ENCODE assay signal across 14 mouse cellular contexts in genomic region chr7:136581896-136582295, GRCm38 (mm10).
DNase-seq lines count a peak whose midpoint lies in the region; ATAC-seq lines count a peak whose summit lies in the region.
"Had no signal": no experiment of that assay in that cellular context is flagged by ENCODE, and none has a peak within 500 bp of the region (broad histone marks: within the 10 kb centered on the region; RNA-seq: fewer than 3 reads in every experiment).

No protein-coding gene starts in this region.

- no peaks in the 10 kb centered on the region for H3K9me3 ChIP-seq in forebrain, embryonic 11.5 days (ENCODE audit: control insufficient read depth, low read length)
- 0 out of 2 replicates have a peak, but pooled peaks cover 2% of the 10 kb centered on the region for H3K9me3 ChIP-seq in forebrain, embryonic 12.5 days

- H3K36me3 ChIP-seq in forebrain, embryonic 11.5 days (ENCODE audit: control insufficient read depth, insufficient read depth, low read length), result no peaks in the 10 kb centered on the region
- no peaks in the 10 kb centered on the region for H3K36me3 ChIP-seq in forebrain, embryonic 12.5 days (replicated peaks)

- no peak overlapping the region for H3K4me2 ChIP-seq in forebrain, embryonic 11.5 days (ENCODE audit: low read depth, low read length, severe bottlenecking)
- no peak overlapping the region for H3K4me2 ChIP-seq in forebrain, embryonic 12.5 days
- H3K4me2 ChIP-seq: midbrain, embryonic 11.5 days had no signal

- H3K27ac ChIP-seq in forebrain, embryonic 11.5 days (ENCODE audit: low read depth, low read length), result no peak overlapping the region
- no peak overlapping the region for H3K27ac ChIP-seq in forebrain, embryonic 12.5 days

- no peak for ATAC-seq in forebrain, embryonic 11.5 days (replicated peaks; ENCODE audit: low FRiP score)
- ATAC-seq in forebrain, embryonic 12.5 days (ENCODE audit: low FRiP score), result no peak
- ATAC-seq in megakaryocyte progenitor cell, adult 5-6 weeks (replicated peaks; ENCODE audit: poor library complexity), result peak; percentile 90
- ATAC-seq: liver, postnatal 0 days had no signal

- no peak overlapping the region for H3K9ac ChIP-seq in forebrain, embryonic 11.5 days (ENCODE audit: low read length)
- H3K9ac ChIP-seq in forebrain, embryonic 12.5 days, result no peak overlapping the region
- H3K9ac ChIP-seq: liver, postnatal 0 days had no signal

- DNase-seq in forebrain, embryonic 11.5 days (ENCODE audit: low spot score), result peak; percentile 54
- peak; percentile 7 to 21 for DNase-seq in left cerebral cortex, postnatal 25 days (ENCODE audit: low spot score in 2 of 2)
- DNase-seq in left cerebral cortex, postnatal 4 days, result no peak
- peak; percentile 44 for DNase-seq in embryo, embryonic 10.5 days (ENCODE audit: low spot score)
- DNase-seq in testis, postnatal 14 days (ENCODE audit: low spot score), result no peak
- DNase-seq in adrenal gland, adult 18-20 months (ENCODE audit: low spot score in 2 of 2), result no peak
- DNase-seq: adrenal gland, postnatal 25 days; cerebellum, postnatal 36 days; liver, postnatal 0 days; thymus, postnatal 14 days had no signal

- 59% methylated on average over 12 of the region's 12 CpGs for WGBS in forebrain, embryonic 11.5 days
- 46% methylated on average over 12 of the region's 12 CpGs for WGBS in forebrain, embryonic 12.5 days

- H3K4me1 ChIP-seq in forebrain, embryonic 11.5 days (replicated peaks; ENCODE audit: control insufficient read depth, insufficient read depth, low read length), result no peaks in the 10 kb centered on the region
- H3K4me1 ChIP-seq in forebrain, embryonic 12.5 days, result peaks cover 5% of the 10 kb centered on the region

- no peaks in the 10 kb centered on the region; the same call in 1 of the 2 replicates for H3K27me3 ChIP-seq in forebrain, embryonic 11.5 days (ENCODE audit: control insufficient read depth, insufficient read depth, low read length)
- peaks cover 55% of the 10 kb centered on the region for H3K27me3 ChIP-seq in forebrain, embryonic 12.5 days

- H3K4me3 ChIP-seq in forebrain, embryonic 11.5 days (ENCODE audit: low read depth, low read length), result no peak overlapping the region
- H3K4me3 ChIP-seq in forebrain, embryonic 12.5 days (replicated peaks), result no peak overlapping the region
- H3K4me3 ChIP-seq: erythroblast, embryonic 14.5 days had no signal

- intact Hi-C loops in left cerebral cortex, postnatal 25 days (cut with DNase I), result no loop called here
- intact Hi-C loops in left cerebral cortex, postnatal 4 days (cut with DNase I), result no loop called here

Comparison
In these comparisons a context has a peak if more than half of its experiments do, and no peak if none do; other contexts are left out.
1. DNase-seq: peak in forebrain, embryonic 11.5 days (single experiment), left cerebral cortex, postnatal 25 days (2 of 2) and embryo, embryonic 10.5 days (single experiment); none in left cerebral cortex, postnatal 4 days (single experiment), testis, postnatal 14 days (single experiment) and adrenal gland, adult 18-20 months (0 of 2).